Mouse (Mus musculus): Measurements from ENCODE around the gene Hmbs. TPM values are rescaled to one million over a fixed set of nuclear protein-coding genes. Genes with fewer than 3 reads are reported as not detected.
"Not testable (repeated sequence)": the region's sequence is repeated elsewhere in the genome, so short reads cannot be mapped to it uniquely, and the experiment has no call there.

Gene Hmbs
- total RNA-seq, 2 experiments from 2014 or later, result 31.2 to 63.1 TPM

DNA sequence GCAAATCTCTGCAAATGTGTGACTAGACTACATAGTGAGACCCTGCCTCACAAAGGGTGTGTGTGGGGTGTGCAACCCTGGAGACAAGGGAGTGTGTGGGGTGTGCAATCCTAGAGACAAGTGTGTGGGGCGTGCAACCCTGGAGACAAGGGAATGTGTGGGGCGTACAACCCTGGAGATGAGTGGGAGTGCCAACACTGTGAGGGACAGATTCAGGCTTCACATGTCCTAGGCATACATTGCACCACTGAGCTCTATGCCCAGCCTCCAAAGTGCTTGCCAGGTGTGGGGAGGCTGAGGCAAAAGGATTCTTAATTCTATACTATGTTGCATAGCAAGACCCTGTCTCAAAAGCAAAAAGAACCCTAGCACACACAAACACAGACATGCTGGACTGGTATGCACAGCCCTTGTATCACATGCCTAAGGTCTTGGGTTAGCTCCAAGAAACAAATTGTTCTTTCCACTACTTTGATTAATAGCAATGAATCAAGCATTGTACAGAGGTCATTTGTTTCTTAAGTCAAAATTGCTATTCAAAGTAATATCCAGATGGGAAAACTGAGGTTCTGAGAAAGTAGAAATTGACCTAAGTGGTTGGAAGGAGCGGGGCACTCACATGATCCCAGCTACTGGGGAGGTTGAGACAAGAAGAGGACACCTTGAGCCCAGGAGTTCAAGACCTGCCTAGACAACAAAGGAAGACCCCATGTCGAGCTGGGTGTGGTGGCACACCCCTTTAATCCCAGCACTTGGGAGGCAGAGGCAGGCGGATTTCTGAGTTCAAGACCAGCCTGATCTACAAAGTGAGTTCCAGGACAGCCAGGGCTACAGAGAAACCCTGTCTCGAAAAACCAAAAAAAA is 1.8 kb upstream of the Hmbs start:
- ATAC-seq (ENCODE audit: poor library complexity, severe bottlenecking), result no peak

- 0 out of 2 replicates have a peak, but pooled peaks have one; percentile 21 for ATAC-seq (ENCODE audit: poor library complexity, severe bottlenecking)
Measured at GRCm38 (mm10) chr9:44343290-44343689, 738 bp downstream of the Hmbs start.

- no peak for ATAC-seq (ENCODE audit: poor library complexity, severe bottlenecking)
Measured at GRCm38 (mm10) chr9:44342605-44343004, 1.4 kb downstream of the Hmbs start.

DNA sequence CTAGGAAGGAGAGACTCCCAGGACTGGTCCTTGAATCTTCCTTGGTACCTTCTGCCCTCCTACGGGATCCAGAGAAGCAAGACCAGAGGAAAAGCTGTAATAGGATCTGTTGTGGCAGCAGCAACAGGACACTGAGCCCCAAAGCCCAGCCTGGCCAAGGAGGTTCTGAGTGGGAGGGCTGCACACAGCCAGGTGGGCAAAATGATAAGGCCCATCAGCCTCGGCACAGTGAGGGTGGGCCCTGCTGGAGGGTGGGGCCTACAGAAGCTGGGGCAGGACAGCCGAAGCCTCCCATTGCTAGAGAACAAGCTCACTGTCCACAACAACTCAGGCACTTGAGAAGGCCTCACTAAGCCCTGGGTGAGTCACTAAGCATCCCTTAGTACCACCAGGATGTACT is 1.9 kb downstream of the Hmbs start:
- ATAC-seq (ENCODE audit: poor library complexity, severe bottlenecking), result no peak

- no peak for ATAC-seq (ENCODE audit: poor library complexity, severe bottlenecking)
Measured at GRCm38 (mm10) chr9:44341487-44341886, 2.5 kb downstream of the Hmbs start.

DNA sequence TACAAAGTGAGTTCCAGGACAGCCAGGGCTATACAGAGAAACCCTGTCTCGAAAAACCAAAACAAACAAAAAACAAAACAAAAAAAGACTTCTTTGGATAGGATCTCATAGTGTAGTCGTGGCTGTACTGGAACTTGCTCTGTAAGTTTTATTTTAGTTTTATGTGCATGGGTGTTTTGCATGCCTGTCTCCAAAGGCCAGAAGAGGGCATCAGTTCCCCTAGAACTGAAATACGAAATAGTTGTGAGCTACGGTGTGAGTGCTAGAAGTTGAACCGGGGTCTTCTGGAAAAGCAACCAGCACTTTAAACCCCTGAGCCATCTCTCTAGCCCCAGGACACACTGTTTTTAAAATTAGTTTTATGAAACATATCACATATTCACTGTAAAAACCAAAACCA is 5.5 kb downstream of the Hmbs start:
- ATAC-seq (ENCODE audit: poor library complexity, severe bottlenecking), result no peak

- ATAC-seq (ENCODE audit: poor library complexity, severe bottlenecking), result no peak
Measured at GRCm38 (mm10) chr9:44337436-44338169, 6.4 kb downstream of the Hmbs start.

DNA sequence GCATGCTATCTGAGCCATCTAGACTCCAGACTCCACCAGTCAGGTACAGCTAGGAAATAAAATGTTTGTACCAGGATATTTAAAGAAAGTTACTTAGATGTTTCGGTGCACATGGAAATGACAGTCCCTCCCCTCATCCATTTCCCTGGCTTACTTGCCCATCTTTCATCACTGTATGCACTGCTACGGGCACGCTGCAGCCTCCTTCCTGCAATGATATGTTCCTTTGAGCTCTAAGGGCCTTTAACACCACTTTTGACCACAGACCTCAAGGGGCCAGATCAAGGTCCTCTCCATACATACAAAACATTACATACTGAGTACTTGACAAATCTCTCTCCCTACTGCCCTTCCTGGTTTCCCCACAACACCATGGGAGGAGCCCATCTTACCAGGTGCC is 7.1 kb downstream of the Hmbs start:
- ATAC-seq (ENCODE audit: poor library complexity, severe bottlenecking), result no peak

DNA sequence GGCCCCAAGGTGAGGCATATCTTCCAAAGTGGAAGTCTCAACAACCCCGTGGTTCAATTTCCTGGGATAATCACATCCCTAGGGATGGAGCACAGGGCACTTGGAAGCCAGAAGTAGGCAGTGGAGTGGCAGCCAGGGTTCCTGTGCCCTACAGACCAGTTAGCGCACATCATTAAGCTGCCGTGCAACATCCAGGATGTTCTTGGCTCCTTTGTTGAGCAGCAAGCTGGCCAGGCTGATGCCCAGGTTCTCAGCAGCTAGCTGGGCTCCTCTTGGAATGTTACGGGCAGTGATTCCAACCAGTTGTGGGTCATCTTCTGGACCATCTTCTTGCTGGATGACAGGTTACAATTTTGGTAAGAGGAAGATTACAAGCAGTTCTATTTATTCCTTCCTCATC is 7.5 kb downstream of the Hmbs start:
- ATAC-seq (ENCODE audit: poor library complexity, severe bottlenecking), result not testable (repeated sequence)

- no peak for ATAC-seq (ENCODE audit: poor library complexity, severe bottlenecking)
Measured at GRCm38 (mm10) chr9:44336093-44336406, 8.0 kb downstream of the Hmbs start.

DNA sequence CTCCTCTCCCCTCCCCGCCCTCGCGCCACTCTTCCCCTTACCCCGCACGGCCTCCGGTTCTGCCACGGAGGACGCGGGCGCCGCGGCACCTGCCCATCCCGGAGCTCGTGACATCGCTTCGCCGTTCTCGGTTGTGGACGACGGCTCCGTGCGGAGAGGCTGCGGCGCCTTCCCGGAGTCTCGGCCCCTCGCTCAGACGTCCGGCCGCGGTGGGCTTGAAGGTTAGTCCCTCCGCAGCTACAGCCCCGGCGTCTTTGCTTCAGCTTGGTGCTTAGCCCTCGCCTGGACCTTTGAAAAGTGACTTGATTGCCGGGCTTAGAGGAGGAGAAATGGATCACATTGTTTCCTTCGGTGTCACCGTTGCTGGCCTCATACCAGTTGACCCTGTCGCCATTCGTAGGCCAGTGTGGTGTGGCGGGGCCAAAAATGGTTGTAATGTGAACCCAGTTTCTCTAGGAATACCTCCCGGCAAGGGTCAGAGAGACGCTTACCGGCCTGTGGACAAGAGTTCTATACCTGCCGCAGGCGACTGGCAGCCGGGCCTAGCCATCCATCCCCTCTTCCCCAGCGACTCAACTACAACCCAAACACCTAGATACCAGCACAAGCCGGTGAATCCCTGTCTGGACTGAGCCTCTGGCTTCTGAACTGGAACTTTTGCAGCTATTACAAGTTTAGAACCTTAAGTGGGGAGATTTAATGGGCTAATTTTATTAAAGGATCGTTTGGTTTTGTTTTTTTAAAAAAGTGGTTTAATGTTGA is 8.5 kb downstream of the Hmbs start:
- ATAC-seq (ENCODE audit: poor library complexity, severe bottlenecking), result peak; percentile 15

DNA sequence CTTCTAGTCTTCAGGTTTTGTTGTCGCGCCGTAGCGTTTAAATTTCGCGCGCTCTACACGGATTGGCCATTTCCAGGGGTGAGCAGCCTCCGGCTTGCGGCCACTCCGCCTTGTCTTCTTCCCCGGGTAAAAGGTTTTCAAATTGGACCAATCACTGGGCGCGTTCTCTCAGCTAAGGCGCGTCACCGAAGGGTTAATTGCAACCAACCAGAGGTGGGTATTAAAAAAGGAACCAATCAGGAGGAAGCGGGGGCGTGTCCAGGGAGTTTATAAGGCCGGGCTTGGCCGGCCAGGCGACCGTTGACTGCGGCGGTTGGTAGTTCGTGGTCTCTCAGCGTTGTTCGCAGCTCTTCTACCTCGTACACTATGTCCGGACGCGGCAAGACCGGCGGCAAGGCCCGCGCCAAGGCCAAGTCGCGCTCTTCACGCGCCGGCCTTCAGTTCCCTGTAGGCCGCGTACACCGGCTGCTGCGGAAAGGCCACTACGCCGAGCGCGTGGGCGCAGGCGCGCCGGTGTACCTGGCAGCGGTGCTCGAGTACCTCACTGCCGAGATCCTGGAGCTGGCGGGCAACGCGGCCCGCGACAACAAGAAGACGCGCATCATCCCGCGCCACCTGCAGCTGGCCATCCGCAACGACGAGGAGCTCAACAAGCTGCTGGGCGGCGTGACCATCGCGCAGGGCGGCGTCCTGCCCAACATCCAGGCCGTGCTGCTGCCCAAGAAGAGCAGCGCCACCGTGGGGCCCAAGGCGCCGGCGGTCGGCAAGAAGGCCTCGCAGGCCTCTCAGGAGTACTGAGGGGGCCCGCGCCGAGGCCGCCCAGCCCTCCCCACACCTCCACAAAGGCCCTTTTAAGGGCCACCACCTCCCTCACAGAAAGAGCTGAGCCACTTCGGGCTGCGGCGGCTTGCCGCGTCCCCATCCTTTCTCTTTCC is 9.4 kb downstream of the Hmbs start, which contains the start of gene H2afx:
H2afx (plus strand) TSS at position 299 of the 935 bp plus-strand sequence.
- peak; percentile 92 for ATAC-seq (ENCODE audit: poor library complexity, severe bottlenecking)

DNA sequence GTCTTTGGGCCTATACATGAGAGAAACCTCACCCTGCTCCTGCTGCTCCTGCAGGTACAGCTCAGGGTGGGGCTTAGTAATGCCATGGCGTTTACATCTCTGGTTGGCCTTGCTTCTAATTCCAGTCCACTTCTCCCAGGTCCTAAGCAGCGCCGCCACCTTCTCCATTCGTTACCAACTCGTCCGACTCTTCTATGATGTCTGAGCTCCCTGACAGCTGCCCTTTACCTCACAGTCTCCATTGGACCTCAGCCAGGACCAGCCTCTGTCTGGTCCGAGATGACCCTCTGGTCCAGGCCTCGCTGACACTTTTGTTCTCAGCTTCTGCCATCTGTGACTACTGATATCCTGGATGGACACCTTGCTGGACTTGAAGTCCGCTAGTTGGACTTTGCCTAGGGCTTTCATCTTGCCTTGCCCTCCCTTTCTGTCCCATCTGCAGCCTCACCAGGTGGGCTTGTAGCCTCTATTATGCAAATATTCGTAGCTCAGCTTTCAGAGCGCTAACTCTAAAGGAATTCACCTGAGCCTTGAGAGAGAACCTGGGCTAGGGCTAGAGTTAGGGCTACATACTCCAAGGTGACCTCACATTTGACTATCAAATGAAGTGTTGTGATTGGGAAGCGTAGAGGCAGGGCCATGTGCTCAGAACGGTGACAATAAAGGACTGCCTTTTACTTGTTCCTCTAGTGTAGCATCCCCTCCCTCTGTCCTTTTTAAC is 10.9 kb downstream of the Hmbs start:
- ATAC-seq (ENCODE audit: poor library complexity, severe bottlenecking), result no peak

DNA sequence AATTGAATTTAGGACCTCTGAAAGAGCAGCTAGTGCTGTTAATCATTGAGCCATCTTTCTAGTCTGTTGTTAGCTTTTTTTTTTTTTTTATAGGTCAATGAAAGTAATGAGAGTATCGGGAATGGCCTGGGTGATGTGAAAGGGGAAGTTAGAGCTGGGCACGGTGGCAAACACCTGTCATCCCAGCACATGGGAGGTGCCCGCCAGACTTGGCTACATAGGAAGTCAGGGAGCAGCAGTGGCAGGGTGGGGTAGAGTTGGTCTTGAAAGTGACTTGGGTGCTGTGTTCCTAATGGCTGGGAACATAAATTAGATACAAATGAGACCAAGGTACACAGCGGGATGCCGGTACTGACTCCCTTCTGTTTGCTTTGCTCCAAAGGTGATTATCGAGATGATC is 13.3 kb downstream of the Hmbs start:
- ATAC-seq (ENCODE audit: poor library complexity, severe bottlenecking), result no peak

DNA sequence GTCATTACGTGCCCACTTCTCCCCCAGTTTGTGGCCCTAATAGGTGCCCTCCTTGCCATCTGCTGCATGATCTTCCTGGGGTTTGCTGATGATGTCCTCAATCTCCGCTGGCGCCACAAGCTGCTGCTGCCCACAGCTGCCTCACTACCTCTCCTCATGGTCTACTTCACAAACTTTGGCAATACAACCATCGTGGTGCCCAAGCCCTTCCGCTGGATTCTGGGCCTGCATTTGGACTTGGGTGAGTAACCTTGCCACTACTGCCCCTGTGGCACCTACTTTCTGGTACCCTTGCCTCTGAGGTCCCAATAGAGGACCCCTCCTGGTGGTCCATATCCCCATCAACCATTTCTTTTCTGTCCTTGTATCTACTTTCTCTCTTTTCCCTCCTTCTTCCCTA is 16.1 kb downstream of the Hmbs start:
- no peak for ATAC-seq (ENCODE audit: poor library complexity, severe bottlenecking)

DNA sequence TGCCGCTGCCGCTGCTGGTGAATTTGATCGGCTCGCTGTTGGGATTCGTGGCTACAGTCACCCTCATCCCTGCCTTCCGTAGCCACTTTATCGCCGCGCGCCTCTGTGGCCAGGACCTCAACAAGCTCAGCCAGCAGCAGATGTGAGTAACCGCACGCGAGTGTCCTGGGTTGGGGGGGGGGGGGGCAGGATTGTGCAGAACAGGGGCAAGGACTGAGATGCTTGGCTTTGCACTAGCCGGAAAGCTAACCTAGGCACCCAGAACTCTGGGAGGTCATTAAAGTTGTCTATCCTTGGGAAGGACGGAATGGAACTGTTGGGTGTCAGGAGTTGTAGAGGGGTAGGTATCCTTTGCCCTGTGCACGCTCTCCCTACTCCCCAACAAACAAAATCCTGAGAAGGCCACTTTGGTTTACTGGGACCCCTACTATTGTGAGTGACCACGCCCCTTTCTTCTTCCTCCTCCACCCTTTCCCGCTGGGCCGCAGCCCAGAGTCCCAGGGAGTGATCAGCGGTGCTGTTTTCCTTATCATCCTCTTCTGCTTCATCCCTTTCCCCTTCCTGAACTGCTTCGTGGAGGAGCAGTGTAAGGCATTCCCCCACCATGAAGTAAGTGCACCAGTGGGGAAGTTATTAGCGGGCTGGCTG is 16.8 kb downstream of the Hmbs start:
- ATAC-seq (ENCODE audit: poor library complexity, severe bottlenecking), result no peak

DNA sequence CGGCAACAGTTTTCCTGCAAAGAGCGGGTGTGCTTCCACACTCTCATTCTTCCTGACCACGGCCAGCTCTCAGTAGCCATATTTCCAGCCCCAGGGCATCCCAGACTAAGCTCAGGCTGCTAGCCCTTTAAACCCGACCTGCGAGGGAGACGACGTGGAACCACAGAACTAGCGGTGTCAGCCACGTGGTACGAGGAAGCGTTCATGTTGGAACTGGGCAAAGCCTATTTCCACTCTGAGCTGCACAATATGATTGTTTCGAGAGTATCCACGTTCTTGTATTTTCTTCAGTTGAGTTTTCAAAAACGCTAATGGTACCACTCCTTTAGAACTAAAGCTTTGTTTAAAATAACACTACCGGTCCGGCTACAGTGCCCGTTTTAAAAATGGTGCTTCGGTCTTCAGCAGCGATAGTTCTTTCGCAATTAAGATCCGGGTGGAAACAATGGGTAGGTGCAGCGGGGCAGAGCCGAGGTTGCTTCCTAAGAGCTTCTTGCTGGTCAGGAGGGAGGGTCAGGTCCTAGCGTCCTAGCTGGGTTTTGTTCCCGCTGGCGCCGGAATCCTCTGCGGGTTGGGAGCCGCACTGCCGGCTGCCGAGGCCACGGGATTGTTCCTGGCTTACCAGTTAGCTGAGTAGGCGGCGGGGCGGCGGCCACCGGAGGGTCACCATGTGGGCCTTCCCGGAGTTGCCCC is 17.5 kb downstream of the Hmbs start:
- peak; percentile 85 for ATAC-seq (ENCODE audit: poor library complexity, severe bottlenecking)

GRCm38 (mm10) chr9:44325768-44326370 is 18.2 kb downstream of the Hmbs start, which contains the start of gene Dpagt1:
Gene Dpagt1, plus strand, starts transcription at chr9:44326019.
- no peak for ATAC-seq (ENCODE audit: poor library complexity, severe bottlenecking)

Data from megakaryocyte, adult 5-6 weeks (primary cell).